Mouse (Mus musculus): ENCODE measurements at regions not wholly inside any gene's neighbourhood (a gene's known extent, or its start where the extent isn't known, plus 50 kb on each side); places are given as distances from the start of the nearest gene placed in this dataset.

- WGBS, result 96% methylated on average over 1 of the region's 1 CpGs
- H3K27ac ChIP-seq (replicated peaks; ENCODE audit: low read depth, low read length), result no peak overlapping the region
- H3K4me1 ChIP-seq (ENCODE audit: control insufficient read depth, insufficient read depth, low read length), result no peaks in the 10 kb centered on the region
- DNase-seq (ENCODE audit: low spot score) (no peak), ATAC-seq (ENCODE audit: low FRiP score, low read depth) (no peak)
- no peak overlapping the region for H3K4me3 ChIP-seq (replicated peaks; ENCODE audit: low read length)
- no peaks in the 10 kb centered on the region for H3K36me3 ChIP-seq (ENCODE audit: control insufficient read depth, insufficient read depth, low read length)
- no peak overlapping the region for H3K9ac ChIP-seq (ENCODE audit: low read depth, low read length, severe bottlenecking)
- no peaks in the 10 kb centered on the region for H3K9me3 ChIP-seq (ENCODE audit: control insufficient read depth, low read length)
- no peak overlapping the region for H3K4me2 ChIP-seq (replicated peaks; ENCODE audit: low read depth, low read length, severe bottlenecking)
- no peaks in the 10 kb centered on the region for H3K27me3 ChIP-seq (ENCODE audit: control insufficient read depth, insufficient read depth, low read length)
- no peak for TF ChIP-seq POLR2A (IDR thresholded peaks at IDR 0.05; ENCODE audit: borderline replicate concordance, extremely low read depth, insufficient read depth, insufficient read length)
Measured at GRCm38 (mm10) chr12:35725910-35726309, 191.1 kb upstream of the Ahr start.

GRCm38 (mm10) chr12:35724132-35724531, 189.3 kb upstream of the Ahr start:
- H3K27me3 ChIP-seq (ENCODE audit: control insufficient read depth, insufficient read depth, low read length), result no peaks in the 10 kb centered on the region
- H3K9ac ChIP-seq (ENCODE audit: low read depth, low read length, severe bottlenecking), result no peak overlapping the region
- H3K9me3 ChIP-seq (ENCODE audit: control insufficient read depth, low read length), result no peaks in the 10 kb centered on the region
- no peak overlapping the region for H3K4me3 ChIP-seq (replicated peaks; ENCODE audit: low read length)
- no peak overlapping the region for H3K4me2 ChIP-seq (replicated peaks; ENCODE audit: low read depth, low read length, severe bottlenecking)
- no peak for TF ChIP-seq POLR2A (IDR thresholded peaks at IDR 0.05; ENCODE audit: borderline replicate concordance, extremely low read depth, insufficient read depth, insufficient read length)
- 82% methylated on average over 4 of the region's 4 CpGs for WGBS
- ATAC-seq (ENCODE audit: low FRiP score, low read depth), result no peak
- no peaks in the 10 kb centered on the region for H3K36me3 ChIP-seq (ENCODE audit: control insufficient read depth, insufficient read depth, low read length)
- no peaks in the 10 kb centered on the region for H3K4me1 ChIP-seq (ENCODE audit: control insufficient read depth, insufficient read depth, low read length)
- DNase-seq (ENCODE audit: low spot score), result no peak
- no peak overlapping the region for H3K27ac ChIP-seq (replicated peaks; ENCODE audit: low read depth, low read length)

GRCm38 (mm10) chr12:35712671-35713070, 177.8 kb upstream of the Ahr start:
- Histone ChIP-seq H3K9ac (ENCODE audit: low read depth, low read length, severe bottlenecking) (no peak overlapping the region), H3K4me1 (ENCODE audit: control insufficient read depth, insufficient read depth, low read length) (no peaks in the 10 kb centered on the region), H3K4me3 (replicated peaks; ENCODE audit: low read length) (no peak overlapping the region), H3K36me3 (ENCODE audit: control insufficient read depth, insufficient read depth, low read length) (no peaks in the 10 kb centered on the region), H3K27ac (replicated peaks; ENCODE audit: low read depth, low read length) (no peak overlapping the region), H3K27me3 (ENCODE audit: control insufficient read depth, insufficient read depth, low read length) (no peaks in the 10 kb centered on the region), H3K9me3 (ENCODE audit: control insufficient read depth, low read length) (no peaks in the 10 kb centered on the region), H3K4me2 (replicated peaks; ENCODE audit: low read depth, low read length, severe bottlenecking) (no peak overlapping the region)
- no peak for TF ChIP-seq POLR2A (IDR thresholded peaks at IDR 0.05; ENCODE audit: borderline replicate concordance, extremely low read depth, insufficient read depth, insufficient read length)
- WGBS, result 70% methylated on average over 4 of the region's 4 CpGs
- ATAC-seq (ENCODE audit: low FRiP score, low read depth) (no peak), DNase-seq (ENCODE audit: low spot score) (no peak)

- DNase-seq (ENCODE audit: low spot score), result no peak
- 90% methylated on average over 6 of the region's 6 CpGs for WGBS
- Histone ChIP-seq H3K27me3 (ENCODE audit: control insufficient read depth, insufficient read depth, low read length) (no peaks in the 10 kb centered on the region), H3K9me3 (ENCODE audit: control insufficient read depth, low read length) (no peaks in the 10 kb centered on the region), H3K4me1 (ENCODE audit: control insufficient read depth, insufficient read depth, low read length) (no peaks in the 10 kb centered on the region), H3K9ac (ENCODE audit: low read depth, low read length, severe bottlenecking) (no peak overlapping the region), H3K4me2 (replicated peaks; ENCODE audit: low read depth, low read length, severe bottlenecking) (no peak overlapping the region), H3K36me3 (ENCODE audit: control insufficient read depth, insufficient read depth, low read length) (no peaks in the 10 kb centered on the region), H3K27ac (replicated peaks; ENCODE audit: low read depth, low read length) (no peak overlapping the region), H3K4me3 (replicated peaks; ENCODE audit: low read length) (no peak overlapping the region)
- no peak for TF ChIP-seq POLR2A (IDR thresholded peaks at IDR 0.05; ENCODE audit: borderline replicate concordance, extremely low read depth, insufficient read depth, insufficient read length)
- no peak for ATAC-seq (ENCODE audit: low FRiP score, low read depth)
Measured at GRCm38 (mm10) chr12:35711549-35712070, 176.8 kb upstream of the Ahr start.

- H3K4me2 ChIP-seq (replicated peaks; ENCODE audit: low read depth, low read length, severe bottlenecking), result no peak overlapping the region
- DNase-seq (ENCODE audit: low spot score) (no peak), ATAC-seq (ENCODE audit: low FRiP score, low read depth) (no peak)
- H3K27me3 ChIP-seq (ENCODE audit: control insufficient read depth, insufficient read depth, low read length), result no peaks in the 10 kb centered on the region
- H3K27ac ChIP-seq (replicated peaks; ENCODE audit: low read depth, low read length), result no peak overlapping the region
- no peaks in the 10 kb centered on the region for H3K9me3 ChIP-seq (ENCODE audit: control insufficient read depth, low read length)
- TF ChIP-seq POLR2A (IDR thresholded peaks at IDR 0.05; ENCODE audit: borderline replicate concordance, extremely low read depth, insufficient read depth, insufficient read length), result no peak
- H3K4me1 ChIP-seq (ENCODE audit: control insufficient read depth, insufficient read depth, low read length), result no peaks in the 10 kb centered on the region
- H3K4me3 ChIP-seq (replicated peaks; ENCODE audit: low read length), result no peak overlapping the region
- no peaks in the 10 kb centered on the region for H3K36me3 ChIP-seq (ENCODE audit: control insufficient read depth, insufficient read depth, low read length)
- no peak overlapping the region for H3K9ac ChIP-seq (ENCODE audit: low read depth, low read length, severe bottlenecking)
- WGBS, result 61% methylated on average over 5 of the region's 5 CpGs
Measured at GRCm38 (mm10) chr12:35710323-35710722, 175.5 kb upstream of the Ahr start.

- no peak overlapping the region for H3K9ac ChIP-seq (ENCODE audit: low read depth, low read length, severe bottlenecking)
- WGBS, result 75% methylated on average over 2 of the region's 2 CpGs
- DNase-seq (ENCODE audit: low spot score) (no peak), ATAC-seq (ENCODE audit: low FRiP score, low read depth) (no peak)
- no peaks in the 10 kb centered on the region for H3K9me3 ChIP-seq (ENCODE audit: control insufficient read depth, low read length)
- H3K27ac ChIP-seq (replicated peaks; ENCODE audit: low read depth, low read length), result no peak overlapping the region
- no peak overlapping the region for H3K4me3 ChIP-seq (replicated peaks; ENCODE audit: low read length)
- no peaks in the 10 kb centered on the region for H3K27me3 ChIP-seq (ENCODE audit: control insufficient read depth, insufficient read depth, low read length)
- H3K4me1 ChIP-seq (ENCODE audit: control insufficient read depth, insufficient read depth, low read length), result no peaks in the 10 kb centered on the region
- no peaks in the 10 kb centered on the region for H3K36me3 ChIP-seq (ENCODE audit: control insufficient read depth, insufficient read depth, low read length)
- TF ChIP-seq POLR2A (IDR thresholded peaks at IDR 0.05; ENCODE audit: borderline replicate concordance, extremely low read depth, insufficient read depth, insufficient read length), result no peak
- H3K4me2 ChIP-seq (replicated peaks; ENCODE audit: low read depth, low read length, severe bottlenecking), result no peak overlapping the region
Measured at GRCm38 (mm10) chr12:35703479-35703878, 168.6 kb upstream of the Ahr start.
